Mouse (Mus musculus) Patski (cell line): Measurements from ENCODE around the gene Gm42906. TPM values are rescaled to one million over a fixed set of nuclear protein-coding genes. Genes with fewer than 3 reads are reported as not detected.

Source experiments
- ATAC-seq: fragments of 100-300 bp; one replicate; pipeline ENCODE4 v1.8.0; 2021
- CTCF ChIA-PET: fragments of 350-600 bp; sonication (Branson Sonifier 250); formaldehyde crosslinking; loops from one replicate; lab custom pipeline; 2022; ENCODE audit warnings: inconsistent platforms; lab: Charles Lee
- POLR2A ChIA-PET: fragments of 350-600 bp; sonication (Branson Sonifier 250); formaldehyde crosslinking; loops from one replicate; lab custom pipeline; 2022; ENCODE audit warnings: antibody characterized with exemption, inconsistent platforms; lab: Charles Lee
- DNase-seq: peaks from one replicate; pipeline ENCODE4 v3.0.0-alpha.2; 2011; ENCODE audit warnings: low read depth, low spot score
- H3K27me3 ChIP-seq: fragments of 371-371 bp; one replicate; pipeline ENCODE4 v1.5.1; 2021
- CTCF ChIP-seq: fragments of 100-300 bp; IDR thresholded peaks from one replicate; pipeline ENCODE4 v1.5.1; 2021
- in situ Hi-C: fragments of 300-500 bp; cut with MboI; formaldehyde crosslinking; loops from 3 replicates; pipeline ENCODE4 v1.11.1; 2018; ENCODE audit warnings: low pct_unique_long_range_greater_than_20kb, mixed read lengths
- polyA plus RNA-seq: library from polyadenylated mRNA; unstranded; gene quantifications from one replicate; pipeline ENCODE4 v1.2.3, GENCODE M21; 2021

Gene Gm42906
- polyA plus RNA-seq, 1 experiment from 2014 or later, result not detected

DNA sequence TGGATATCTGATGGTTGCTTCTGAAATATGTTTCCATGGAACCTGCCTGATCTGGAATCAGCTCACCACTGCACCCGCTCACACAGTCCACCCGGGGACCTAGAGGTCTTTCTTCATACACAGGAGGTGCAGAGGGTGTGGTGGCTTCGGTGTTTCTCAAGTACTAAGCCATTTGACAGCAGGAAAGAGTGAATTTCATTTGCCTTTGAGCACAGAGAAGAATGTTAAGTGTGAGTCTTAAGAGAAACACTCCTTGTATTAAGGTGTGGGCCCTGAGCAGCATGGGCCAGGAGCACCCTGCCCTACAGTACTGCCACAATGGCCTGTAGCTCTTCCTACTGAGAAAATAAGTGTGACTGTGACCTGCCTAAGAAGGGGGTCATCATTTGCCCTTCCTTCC, 259.8 kb downstream of the Gm42906 start:
- no peak for TF ChIP-seq CTCF
- H3K27me3 ChIP-seq, result no peaks in the 10 kb centered on the region
- DNase-seq, result no peak
- in situ Hi-C loops, result no loop called here
- POLR2A ChIA-PET, result no interaction called here
- no peak for ATAC-seq
- CTCF ChIA-PET, result interaction anchor here (1.1 to 1.9 kb wide), 5 partner anchors 8 to 199 kb away, joined by 3 to 4 read pairs (median 3); no protein-coding TSS in a partner anchor

DNA sequence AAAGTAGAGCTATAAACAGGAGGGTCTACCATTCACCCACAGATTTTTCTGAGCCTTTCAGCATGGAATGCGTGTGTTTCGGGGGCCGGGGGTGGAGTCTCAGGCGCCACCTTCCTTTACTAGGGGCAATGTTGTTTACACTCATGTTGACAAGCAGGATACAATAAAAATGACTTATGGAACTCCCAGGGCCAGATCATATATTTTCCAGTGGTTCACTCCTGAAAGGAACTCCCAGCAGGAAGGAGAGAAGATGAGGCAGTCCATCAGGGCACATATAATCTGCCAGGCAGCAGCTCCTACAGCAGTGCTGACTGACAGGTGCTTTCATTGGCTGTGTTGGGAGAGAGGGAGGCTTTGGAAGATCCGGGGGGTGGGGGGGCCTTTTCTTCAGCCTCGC, 260.3 kb downstream of the Gm42906 start:
- ATAC-seq (no peak), DNase-seq (no peak)
- TF ChIP-seq CTCF, result no peak
- ChIA-PET POLR2A (no interaction called here), CTCF (interaction anchor here (0.7 to 1.7 kb wide), 5 partner anchors 7 to 199 kb away, joined by 3 read pairs; no protein-coding TSS in a partner anchor)
- no peaks in the 10 kb centered on the region for H3K27me3 ChIP-seq
- in situ Hi-C loops, result no loop called here

DNA sequence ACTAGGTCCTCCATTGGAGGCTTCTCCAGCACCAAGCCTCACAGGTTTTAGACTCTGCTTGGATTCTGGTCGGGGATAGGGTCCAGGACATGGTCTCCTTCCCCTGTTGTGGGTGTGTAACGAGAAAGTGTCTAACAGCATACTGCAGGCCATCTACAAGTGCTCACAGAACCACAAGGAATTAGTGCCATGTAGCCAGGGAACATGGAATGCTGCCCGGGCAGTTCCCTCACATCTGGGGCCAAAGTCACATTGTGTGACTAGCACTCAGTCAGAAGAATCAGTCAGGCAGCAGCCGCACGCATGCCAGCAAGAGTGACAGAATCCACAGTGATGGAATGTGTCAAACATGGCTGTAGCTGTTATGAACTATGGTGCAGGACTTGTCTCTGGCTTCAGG, 261.7 kb downstream of the Gm42906 start:
- no peak for TF ChIP-seq CTCF
- CTCF ChIA-PET, result no interaction called here
- POLR2A ChIA-PET, result no interaction called here
- no peaks in the 10 kb centered on the region for H3K27me3 ChIP-seq
- in situ Hi-C loops, result no loop called here
- no peak for DNase-seq
- no peak for ATAC-seq

DNA sequence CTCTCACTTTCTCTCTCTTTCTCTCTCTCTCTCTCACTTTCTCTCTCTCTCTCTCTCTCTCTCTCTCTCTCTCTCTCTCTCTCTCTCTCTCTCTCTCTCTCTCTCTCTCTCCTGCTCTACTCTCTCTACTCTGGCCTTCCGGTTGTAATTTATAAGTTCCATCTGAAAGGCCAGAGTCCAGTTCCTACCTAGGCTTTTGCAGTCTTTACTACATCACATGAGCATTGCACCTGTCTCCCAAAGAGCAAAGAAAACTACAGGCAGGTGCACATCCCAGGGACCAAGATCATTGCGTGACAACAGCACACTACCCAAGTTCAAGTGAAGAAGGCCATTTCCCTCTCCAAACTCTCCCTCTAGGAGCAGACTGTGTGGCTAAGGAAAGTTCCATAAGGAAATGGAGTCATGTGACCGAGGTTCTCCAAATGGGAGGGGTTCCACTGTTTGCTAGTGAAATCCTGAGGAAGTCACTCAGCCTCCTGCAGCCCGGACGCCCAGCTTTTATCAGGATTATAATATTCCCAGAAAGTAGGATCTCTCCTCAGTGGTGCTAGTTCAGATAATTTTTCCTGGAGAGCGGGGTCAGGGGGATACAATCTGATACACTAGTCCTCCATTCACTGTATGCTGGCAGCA, 262.5 kb downstream of the Gm42906 start:
- no peak for TF ChIP-seq CTCF
- no peak for DNase-seq
- ATAC-seq, result no peak
- in situ Hi-C loops, result no loop called here
- no peaks in the 10 kb centered on the region for H3K27me3 ChIP-seq
- ChIA-PET CTCF (interaction anchor here (2.6 kb wide), 1 partner anchor 9 kb away, joined by 12 read pairs; no protein-coding TSS in a partner anchor), POLR2A (no interaction called here)

DNA sequence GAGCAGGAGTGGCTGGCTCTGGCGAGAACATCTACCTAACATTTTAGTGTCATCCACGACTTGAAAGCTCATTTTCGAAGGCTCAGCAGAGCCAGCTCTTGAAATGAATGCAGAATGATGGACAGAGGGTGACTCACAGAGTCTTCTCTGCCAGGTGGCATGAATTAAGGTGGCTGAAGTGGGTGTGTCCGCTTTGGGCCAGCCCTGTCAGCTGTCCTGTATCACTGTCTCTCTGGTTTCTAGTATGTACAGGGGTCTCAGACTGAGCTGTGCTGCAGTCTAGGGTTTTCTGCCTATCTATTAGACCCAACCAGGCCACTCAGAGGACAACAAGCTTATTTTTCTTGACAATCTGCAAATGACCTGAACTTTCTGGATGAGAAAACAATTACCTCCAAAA, 263.1 kb downstream of the Gm42906 start:
- POLR2A ChIA-PET, result no interaction called here
- no peak for TF ChIP-seq CTCF
- CTCF ChIA-PET, result interaction anchor here (0.8 to 2.6 kb wide), 2 partner anchors 9 to 11 kb away, joined by 3 to 12 read pairs; no protein-coding TSS in a partner anchor
- no peak for DNase-seq
- H3K27me3 ChIP-seq, result no peaks in the 10 kb centered on the region
- peak; percentile 19 for ATAC-seq
- in situ Hi-C loops, result no loop called here

DNA sequence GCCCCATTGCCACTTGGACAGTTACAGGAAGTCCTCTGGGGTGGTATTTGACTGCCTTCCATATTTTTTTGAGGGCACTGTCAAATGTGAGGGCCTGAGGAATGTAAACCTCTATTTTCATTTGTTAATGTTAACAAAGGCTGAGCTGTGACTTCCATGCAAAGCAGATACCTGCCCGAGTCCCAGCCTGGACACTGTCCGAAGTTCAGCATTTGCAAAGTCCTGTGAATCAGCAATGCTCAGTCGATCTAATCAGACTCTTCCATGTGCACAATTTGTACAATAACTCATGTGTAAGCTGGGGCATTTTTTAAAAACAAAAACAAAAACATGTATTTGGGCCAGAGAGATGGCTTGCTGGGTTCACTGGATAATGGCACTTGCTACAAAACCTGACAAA, 265.3 kb downstream of the Gm42906 start:
- H3K27me3 ChIP-seq, result no peaks in the 10 kb centered on the region
- ChIA-PET POLR2A (no interaction called here), CTCF (interaction anchor here (0.9 to 2.6 kb wide), 3 partner anchors 10 to 13 kb away, joined by 4 to 12 read pairs (median 4); no protein-coding TSS in a partner anchor)
- in situ Hi-C loops, result no loop called here
- ATAC-seq, result no peak
- TF ChIP-seq CTCF, result no peak
- no peak for DNase-seq

DNA sequence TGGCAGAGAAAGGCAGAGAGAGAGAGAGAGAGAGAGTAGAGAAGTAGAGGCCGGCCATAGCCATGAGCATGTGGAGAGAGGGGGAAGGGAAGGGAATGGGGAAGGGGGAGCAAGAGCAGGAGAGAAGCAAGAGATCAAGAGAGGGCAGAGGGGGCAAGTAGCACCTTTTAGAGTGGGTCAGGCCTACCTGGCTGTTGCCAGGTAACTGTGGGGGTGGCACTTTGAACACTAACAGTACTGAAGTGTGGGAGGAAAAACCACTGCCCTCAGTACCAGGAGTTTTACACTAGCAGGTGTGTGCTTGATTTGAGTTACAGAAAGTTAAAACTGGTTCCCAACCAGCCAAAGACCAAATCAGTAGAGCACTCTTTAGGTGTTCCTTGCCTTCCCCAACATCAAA, 272.7 kb downstream of the Gm42906 start:
- no peak for ATAC-seq
- no peaks in the 10 kb centered on the region for H3K27me3 ChIP-seq
- ChIA-PET CTCF (interaction anchor here (1.3 to 1.5 kb wide), 3 partner anchors 10 to 59 kb away, joined by 3 to 4 read pairs (median 4); no protein-coding TSS in a partner anchor), POLR2A (no interaction called here)
- in situ Hi-C loops, result no loop called here
- DNase-seq, result no peak
- no peak for TF ChIP-seq CTCF

DNA sequence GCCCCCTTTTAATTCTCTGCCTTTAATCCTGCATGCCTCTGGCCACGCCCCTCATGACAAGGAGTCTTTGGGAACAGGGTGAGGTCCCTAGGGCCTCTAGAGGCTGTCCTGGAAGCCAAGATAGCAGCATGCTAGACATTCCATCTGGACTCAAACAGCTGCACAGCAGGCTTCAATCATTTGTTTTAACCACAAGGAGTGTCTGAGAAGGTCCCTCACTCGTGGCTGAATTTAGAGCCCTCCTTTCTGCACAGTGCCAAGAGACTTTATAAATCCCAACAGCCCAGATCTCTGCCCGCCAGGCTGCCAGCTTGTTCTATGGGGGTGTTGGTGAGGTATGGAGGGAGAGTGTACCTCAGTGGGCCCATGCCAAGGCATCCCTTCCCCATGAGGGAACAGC, 273.2 kb downstream of the Gm42906 start:
- no peak for DNase-seq
- ATAC-seq, result peak; percentile 62
- CTCF ChIA-PET, result interaction anchor here (1.0 to 1.5 kb wide), 4 partner anchors 9 to 17 kb away, joined by 3 to 4 read pairs (median 4); no protein-coding TSS in a partner anchor
- in situ Hi-C loops, result no loop called here
- TF ChIP-seq CTCF, result no peak
- POLR2A ChIA-PET, result interaction anchor here (1.4 to 1.8 kb wide), 2 partner anchors 30 to 211 kb away, joined by 3 read pairs; no protein-coding TSS in a partner anchor
- no peaks in the 10 kb centered on the region for H3K27me3 ChIP-seq

DNA sequence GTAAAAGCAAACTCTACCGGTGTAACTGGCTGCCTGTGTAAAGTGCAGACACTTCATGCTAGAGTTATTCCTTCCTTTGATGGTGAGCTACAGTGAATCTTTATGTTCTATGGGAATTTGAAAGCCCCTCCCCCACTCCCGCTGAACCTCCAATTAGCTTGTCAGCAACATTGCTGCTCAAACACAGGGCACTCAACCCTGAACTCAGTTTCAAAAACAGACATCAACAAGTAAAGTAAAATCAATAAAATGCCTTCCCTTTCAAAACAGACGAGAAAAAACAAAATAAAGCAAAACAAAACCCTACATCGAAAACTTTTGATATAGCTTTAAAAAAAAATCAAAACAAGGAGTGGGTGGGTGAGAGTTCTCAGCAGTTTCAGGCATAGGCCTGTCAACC, 273.9 kb downstream of the Gm42906 start:
- CTCF ChIA-PET, result interaction anchor here (1.0 to 1.3 kb wide), 4 partner anchors 10 to 33 kb away, joined by 3 to 4 read pairs (median 3); no protein-coding TSS in a partner anchor
- TF ChIP-seq CTCF, result no peak

DNA sequence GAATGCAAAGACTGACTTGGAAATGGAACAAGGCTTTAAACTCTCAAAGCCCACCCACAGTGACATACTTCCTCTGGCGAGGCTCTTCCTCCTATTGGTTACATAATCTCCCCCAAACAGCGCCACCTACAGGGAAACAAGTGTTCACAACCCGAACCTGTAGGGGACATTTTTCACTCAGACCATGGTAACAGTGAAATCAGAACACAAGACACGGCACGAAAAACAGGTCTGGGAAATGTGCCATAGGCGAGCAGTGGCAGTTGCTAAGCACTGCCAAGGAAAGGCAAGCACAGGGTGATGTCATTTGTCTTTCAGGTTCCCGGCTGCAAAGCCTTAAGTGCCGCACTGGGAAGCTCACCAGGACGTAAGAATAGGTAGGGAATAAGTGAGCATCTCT, 276.4 kb downstream of the Gm42906 start:
- peak; percentile 38 for TF ChIP-seq CTCF
- DNase-seq (no peak), ATAC-seq (no peak)
- no peaks in the 10 kb centered on the region for H3K27me3 ChIP-seq
- in situ Hi-C loops, result no loop called here
- ChIA-PET POLR2A (no interaction called here), CTCF (interaction anchor here (1.5 kb wide), 1 partner anchor 12 kb away, joined by 4 read pairs; no protein-coding TSS in a partner anchor)

More for the DNA sequence above, 273.9 kb downstream of the Gm42906 start:
- ATAC-seq (no peak), DNase-seq (no peak)
- in situ Hi-C loops, result no loop called here
- POLR2A ChIA-PET, result interaction anchor here (1.0 to 1.8 kb wide), 3 partner anchors 31 to 214 kb away, joined by 3 read pairs; no protein-coding TSS in a partner anchor
- H3K27me3 ChIP-seq, result no peaks in the 10 kb centered on the region

DNA sequence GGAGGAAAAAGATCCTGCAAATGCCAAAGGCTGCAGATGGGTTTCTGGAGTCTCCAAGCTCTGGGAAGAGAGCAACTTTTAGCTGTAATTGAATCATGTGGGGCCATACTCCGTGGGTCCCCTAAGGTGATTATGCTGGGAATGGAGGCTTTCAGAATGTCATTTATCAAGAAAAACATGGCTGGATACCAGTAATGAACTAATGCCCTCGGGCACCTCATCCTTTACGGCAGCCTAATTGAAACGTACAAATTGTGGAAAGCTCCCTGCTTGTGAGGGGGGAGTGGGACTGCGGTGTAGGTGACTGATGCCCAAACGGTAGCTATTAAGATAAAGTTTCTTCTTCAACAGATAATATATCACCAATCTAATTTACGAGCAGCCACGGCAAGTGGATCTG, 278.5 kb downstream of the Gm42906 start:
- CTCF ChIA-PET, result interaction anchor here (1.1 kb wide), 1 partner anchor 219 kb away, joined by 3 read pairs; no protein-coding TSS in a partner anchor
- in situ Hi-C loops, result loop anchor here (5.0 kb wide), 1 partner anchor 98 kb away; no protein-coding TSS in a partner anchor
- no peaks in the 10 kb centered on the region for H3K27me3 ChIP-seq
- POLR2A ChIA-PET, result no interaction called here
- no peak for TF ChIP-seq CTCF
- no peak for ATAC-seq
- no peak for DNase-seq
